Comparison of ENCODE assay signal across 28 mouse cellular contexts in genomic region chr5:15817366-15817765, GRCm38 (mm10).
DNase-seq lines count a peak whose midpoint lies in the region; ATAC-seq and TF ChIP-seq lines count a peak whose summit lies in the region.
"Had no signal": no experiment of that assay in that cellular context is flagged by ENCODE, and none has a peak within 500 bp of the region (broad histone marks: within the 10 kb centered on the region; RNA-seq: fewer than 3 reads in every experiment).

No protein-coding gene starts in this region.

- peak; percentile 46 for DNase-seq in forebrain, embryonic 14.5 days (ENCODE audit: low spot score)
- no peak for DNase-seq in midbrain, postnatal 0 days (ENCODE audit: low spot score)
- peak; percentile 6 for DNase-seq in brain, adult 2 months (ENCODE audit: low read depth, low spot score)
- no peak for DNase-seq in Muller cell, postnatal 12 days (ENCODE audit: inconsistent ontology term)
- DNase-seq: adrenal gland, postnatal 10 days; adrenal gland, postnatal 36 days; cerebellum, adult 11-12 months; cerebellum, adult 8-10 months; cerebellum, postnatal 10 days; cerebellum, postnatal 36 days; embryo, embryonic 11 days; forebrain, postnatal 0 days; gastrocnemius, postnatal 25 days; heart, adult 18-20 months; heart, postnatal 10 days; heart, postnatal 36 days had no signal

- WGBS in forebrain, embryonic 14.5 days = 6% methylated on average over 3 of the region's 3 CpGs
- WGBS in forebrain, embryonic 13.5 days = 9% methylated on average over 3 of the region's 3 CpGs
- WGBS in midbrain, embryonic 12.5 days = 23% methylated on average over 3 of the region's 3 CpGs
- WGBS in midbrain, postnatal 0 days = 12% methylated on average over 3 of the region's 3 CpGs
- WGBS in midbrain, embryonic 16.5 days = 11% methylated on average over 3 of the region's 3 CpGs

- no peak overlapping the region for H3K4me2 ChIP-seq in forebrain, embryonic 14.5 days (ENCODE audit: low read length)
- H3K4me2 ChIP-seq in forebrain, embryonic 13.5 days = no peak overlapping the region
- H3K4me2 ChIP-seq in midbrain, embryonic 12.5 days (replicated peaks) = no peak overlapping the region
- H3K4me2 ChIP-seq in midbrain, postnatal 0 days (ENCODE audit: low read depth, low read length, poor library complexity, severe bottlenecking) = no peak overlapping the region
- no peak overlapping the region for H3K4me2 ChIP-seq in midbrain, embryonic 16.5 days (ENCODE audit: low read length)
- H3K4me2 ChIP-seq: embryonic facial prominence, embryonic 13.5 days; forebrain, embryonic 12.5 days; heart, embryonic 12.5 days; heart, embryonic 15.5 days had no signal

- H3K36me3 ChIP-seq in forebrain, embryonic 14.5 days (ENCODE audit: control insufficient read depth, insufficient read depth, low read length) = no peaks in the 10 kb centered on the region
- no peaks in the 10 kb centered on the region for H3K36me3 ChIP-seq in forebrain, embryonic 13.5 days (ENCODE audit: poor library complexity, severe bottlenecking)
- no peaks in the 10 kb centered on the region for H3K36me3 ChIP-seq in midbrain, embryonic 12.5 days
- no peaks in the 10 kb centered on the region for H3K36me3 ChIP-seq in midbrain, postnatal 0 days (ENCODE audit: insufficient read depth, low read length)
- no peaks in the 10 kb centered on the region for H3K36me3 ChIP-seq in midbrain, embryonic 16.5 days (ENCODE audit: control insufficient read depth, insufficient read depth, low read length)
- H3K36me3 ChIP-seq: embryonic facial prominence, embryonic 10.5 days; embryonic facial prominence, embryonic 13.5 days; forebrain, embryonic 12.5 days; heart, embryonic 12.5 days; heart, embryonic 15.5 days had no signal

- ATAC-seq in forebrain, embryonic 14.5 days = no peak
- no peak; the same call in 1 of the 2 replicates for ATAC-seq in forebrain, embryonic 13.5 days
- ATAC-seq in midbrain, embryonic 12.5 days (ENCODE audit: low FRiP score, low read depth) = no peak
- ATAC-seq in midbrain, postnatal 0 days (ENCODE audit: low FRiP score) = no peak
- ATAC-seq in midbrain, embryonic 16.5 days = peak; percentile 51; the same call in 1 of the 2 replicates
- ATAC-seq: forebrain, postnatal 0 days; hindbrain, postnatal 0 days; inflammation-experienced regulatory T-cells, adult 6 months; Patski had no signal

- H3K9me3 ChIP-seq in forebrain, embryonic 14.5 days (replicated peaks; ENCODE audit: control insufficient read depth, low read length) = no peaks in the 10 kb centered on the region
- H3K9me3 ChIP-seq in forebrain, embryonic 13.5 days (replicated peaks) = no peaks in the 10 kb centered on the region
- H3K9me3 ChIP-seq in midbrain, embryonic 12.5 days = no peaks in the 10 kb centered on the region
- no peaks in the 10 kb centered on the region for H3K9me3 ChIP-seq in midbrain, postnatal 0 days (ENCODE audit: low read length)
- no peaks in the 10 kb centered on the region for H3K9me3 ChIP-seq in midbrain, embryonic 16.5 days (replicated peaks; ENCODE audit: control insufficient read depth, low read length, poor library complexity, severe bottlenecking)
- H3K9me3 ChIP-seq: embryonic facial prominence, embryonic 10.5 days; embryonic facial prominence, embryonic 13.5 days; forebrain, embryonic 12.5 days; heart, embryonic 12.5 days; heart, embryonic 15.5 days had no signal

- H3K27me3 ChIP-seq in forebrain, embryonic 14.5 days (replicated peaks; ENCODE audit: control insufficient read depth, insufficient read depth, low read length) = no peaks in the 10 kb centered on the region
- no peaks in the 10 kb centered on the region for H3K27me3 ChIP-seq in forebrain, embryonic 13.5 days
- H3K27me3 ChIP-seq in midbrain, embryonic 12.5 days = no peaks in the 10 kb centered on the region
- H3K27me3 ChIP-seq in midbrain, postnatal 0 days (ENCODE audit: insufficient read depth, low read length) = no peaks in the 10 kb centered on the region
- no peaks in the 10 kb centered on the region for H3K27me3 ChIP-seq in midbrain, embryonic 16.5 days (ENCODE audit: control insufficient read depth, insufficient read depth, low read depth, low read length)
- H3K27me3 ChIP-seq: embryonic facial prominence, embryonic 13.5 days; forebrain, embryonic 12.5 days; heart, embryonic 12.5 days; heart, embryonic 15.5 days had no signal

- TF ChIP-seq CTCF in midbrain, postnatal 0 days (IDR thresholded peaks at IDR 0.05) = no peak

- no peak overlapping the region for H3K4me3 ChIP-seq in forebrain, embryonic 14.5 days (ENCODE audit: low read depth, low read length)
- no peak overlapping the region for H3K4me3 ChIP-seq in forebrain, embryonic 13.5 days
- H3K4me3 ChIP-seq in midbrain, embryonic 12.5 days = no peak overlapping the region
- no peak overlapping the region for H3K4me3 ChIP-seq in midbrain, postnatal 0 days (ENCODE audit: low read depth, low read length)
- H3K4me3 ChIP-seq in midbrain, embryonic 16.5 days (ENCODE audit: low read depth, low read length) = no peak overlapping the region
- H3K4me3 ChIP-seq: embryonic facial prominence, embryonic 10.5 days; embryonic facial prominence, embryonic 13.5 days; erythroblast, embryonic 14.5 days; forebrain, embryonic 12.5 days; heart, embryonic 12.5 days; heart, embryonic 15.5 days had no signal

- no peaks in the 10 kb centered on the region for H3K4me1 ChIP-seq in forebrain, embryonic 14.5 days (ENCODE audit: control insufficient read depth, insufficient read depth, low read length)
- no peaks in the 10 kb centered on the region; the same call in 1 of the 2 replicates for H3K4me1 ChIP-seq in forebrain, embryonic 13.5 days
- H3K4me1 ChIP-seq in midbrain, embryonic 12.5 days = no peaks in the 10 kb centered on the region
- no peaks in the 10 kb centered on the region for H3K4me1 ChIP-seq in midbrain, postnatal 0 days (ENCODE audit: insufficient read depth, low read length)
- peaks cover 3% of the 10 kb centered on the region for H3K4me1 ChIP-seq in midbrain, embryonic 16.5 days (ENCODE audit: control insufficient read depth, insufficient read depth, low read length)
- H3K4me1 ChIP-seq: embryonic facial prominence, embryonic 13.5 days; heart, embryonic 12.5 days; heart, embryonic 15.5 days had no signal

- H3K9ac ChIP-seq in forebrain, embryonic 14.5 days (ENCODE audit: low read length) = no peak overlapping the region
- H3K9ac ChIP-seq in forebrain, embryonic 13.5 days = no peak overlapping the region
- no peak overlapping the region for H3K9ac ChIP-seq in midbrain, embryonic 12.5 days (replicated peaks)
- no peak overlapping the region for H3K9ac ChIP-seq in midbrain, postnatal 0 days (replicated peaks; ENCODE audit: low read length, poor library complexity, severe bottlenecking)
- no peak overlapping the region for H3K9ac ChIP-seq in midbrain, embryonic 16.5 days (ENCODE audit: low read depth, low read length)
- H3K9ac ChIP-seq: embryonic facial prominence, embryonic 13.5 days; forebrain, embryonic 12.5 days; forebrain, postnatal 0 days; heart, embryonic 12.5 days; heart, embryonic 15.5 days had no signal

- H3K27ac ChIP-seq in forebrain, embryonic 14.5 days (ENCODE audit: low read depth, low read length) = no peak overlapping the region
- no peak overlapping the region for H3K27ac ChIP-seq in forebrain, embryonic 13.5 days
- H3K27ac ChIP-seq in midbrain, embryonic 12.5 days (replicated peaks) = peak overlapping the region; percentile 54
- H3K27ac ChIP-seq in midbrain, postnatal 0 days (ENCODE audit: low read depth, low read length) = no peak overlapping the region
- no peak overlapping the region; the same call in 1 of the 2 replicates for H3K27ac ChIP-seq in midbrain, embryonic 16.5 days (ENCODE audit: low read length)
- H3K27ac ChIP-seq: embryonic facial prominence, embryonic 10.5 days; embryonic facial prominence, embryonic 13.5 days; forebrain, embryonic 12.5 days; heart, embryonic 15.5 days; hindbrain, postnatal 0 days had no signal

Comparison
In these comparisons a context has a peak if more than half of its experiments do, and no peak if none do; other contexts are left out.
1. DNase-seq: peak in forebrain, embryonic 14.5 days (single experiment) and brain, adult 2 months (single experiment); none in midbrain, postnatal 0 days (single experiment) and Muller cell, postnatal 12 days (single experiment).